Mouse (Mus musculus) forebrain, embryonic 10.5 days (tissue): ENCODE measurements at regions not wholly inside any gene's neighbourhood (a gene's known extent, or its start where the extent isn't known, plus 50 kb on each side); places are given as distances from the start of the nearest gene placed in this dataset.
"Not testable (repeated sequence)": the region's sequence is repeated elsewhere in the genome, so short reads cannot be mapped to it uniquely, and the experiment has no call there.

ENCODE experiments used
- DNase-seq: peaks from one replicate; pipeline ENCODE4 v3.0.0-alpha.2; 2017; ENCODE audit warnings: low spot score; ENCODE audit errors: extremely low spot score
- H3K27ac ChIP-seq: fragments of 300-500 bp; sonication (generic); 2 replicates; pipeline ENCODE4 v1.5.1; 2016; ENCODE audit warnings: mild to moderate bottlenecking
- H3K27me3 ChIP-seq: fragments of 300-500 bp; sonication (generic); 2 replicates; pipeline ENCODE4 v1.6.1; 2016; ENCODE audit warnings: mild to moderate bottlenecking; ENCODE audit not compliant: poor library complexity, severe bottlenecking
- H3K36me3 ChIP-seq: fragments of 300-500 bp; sonication (generic); replicated peaks from 2 replicates; pipeline ENCODE4 v1.6.1; 2016; ENCODE audit warnings: mild to moderate bottlenecking, moderate library complexity
- H3K4me1 ChIP-seq: fragments of 300-500 bp; sonication (generic); 2 replicates; pipeline ENCODE4 v1.6.1; 2016
- H3K4me3 ChIP-seq: fragments of 300-500 bp; sonication (generic); 2 replicates; pipeline ENCODE4 v1.5.1; 2016; ENCODE audit warnings: mild to moderate bottlenecking, moderate library complexity
- H3K9me3 ChIP-seq: fragments of 300-500 bp; sonication (generic); 2 replicates; pipeline ENCODE4 v1.6.1; 2016; ENCODE audit warnings: mild to moderate bottlenecking, moderate library complexity
- WGBS: fragments of 180-500 bp; shearing (Covaris S2); methylation state at CpG from one replicate; pipeline ENCODE4 v1.1.7; 2016; 5-methylcytosine and 5-hydroxymethylcytosine counted together

- not testable (repeated sequence) for DNase-seq, H3K27ac ChIP-seq, H3K9me3 ChIP-seq, H3K27me3 ChIP-seq, H3K4me3 ChIP-seq, H3K4me1 ChIP-seq, H3K36me3 ChIP-seq
- 80% methylated on average over 3 of the region's 3 CpGs for WGBS
Observed at GRCm38 (mm10) chr14:53080556-53080955, 585.0 kb upstream of the Olfr1507 start.

- H3K4me1 ChIP-seq, H3K4me3 ChIP-seq, H3K9me3 ChIP-seq, H3K27ac ChIP-seq, H3K27me3 ChIP-seq, H3K36me3 ChIP-seq, DNase-seq: not testable (repeated sequence)
- 79% methylated on average over 2 of the region's 2 CpGs for WGBS
Observed at GRCm38 (mm10) chr14:53075937-53076336, 580.4 kb upstream of the Olfr1507 start.

GRCm38 (mm10) chr14:53073126-53073525, 577.6 kb upstream of the Olfr1507 start:
- H3K36me3 ChIP-seq, DNase-seq, H3K9me3 ChIP-seq, H3K27me3 ChIP-seq, H3K27ac ChIP-seq, H3K4me1 ChIP-seq, H3K4me3 ChIP-seq: not testable (repeated sequence)
- 88% methylated on average over 6 of the region's 6 CpGs for whole genome bisulfite sequencing

- not testable (repeated sequence) for H3K4me3 ChIP-seq, H3K36me3 ChIP-seq, H3K27ac ChIP-seq, DNase-seq, H3K9me3 ChIP-seq, H3K4me1 ChIP-seq, H3K27me3 ChIP-seq
- WGBS = no CpG with 5 or more reads among the region's 1 CpGs
Observed at GRCm38 (mm10) chr14:53072502-53072901, 577.0 kb upstream of the Olfr1507 start.

- not testable (repeated sequence) for H3K36me3 ChIP-seq, H3K4me3 ChIP-seq, H3K27me3 ChIP-seq, H3K4me1 ChIP-seq, H3K9me3 ChIP-seq, DNase-seq, H3K27ac ChIP-seq
- 76% methylated on average over 2 of the region's 3 CpGs for WGBS
Observed at GRCm38 (mm10) chr14:53054439-53054838, 558.9 kb upstream of the Olfr1507 start.

GRCm38 (mm10) chr14:53053465-53054123, 558.0 kb upstream of the Olfr1507 start:
- not testable (repeated sequence) for H3K4me3 ChIP-seq, H3K9me3 ChIP-seq, H3K27ac ChIP-seq, H3K27me3 ChIP-seq, DNase-seq, H3K4me1 ChIP-seq, H3K36me3 ChIP-seq
- 59% methylated on average over 2 of the region's 3 CpGs for WGBS

- WGBS = 98% methylated on average over 3 of the region's 3 CpGs
- not testable (repeated sequence) for H3K4me3 ChIP-seq, DNase-seq, H3K36me3 ChIP-seq, H3K4me1 ChIP-seq, H3K27ac ChIP-seq, H3K27me3 ChIP-seq, H3K9me3 ChIP-seq
Observed at GRCm38 (mm10) chr14:53047683-53048082, 552.1 kb upstream of the Olfr1507 start.

GRCm38 (mm10) chr14:53046975-53047374, 551.4 kb upstream of the Olfr1507 start:
- not testable (repeated sequence) for H3K4me1 ChIP-seq, H3K27me3 ChIP-seq

GRCm38 (mm10) chr14:53045331-53045730, 549.8 kb upstream of the Olfr1507 start:
- not testable (repeated sequence) for H3K4me3 ChIP-seq, H3K27me3 ChIP-seq, H3K9me3 ChIP-seq, H3K27ac ChIP-seq, DNase-seq, H3K4me1 ChIP-seq, H3K36me3 ChIP-seq
- 81% methylated on average over 3 of the region's 3 CpGs for WGBS

More at GRCm38 (mm10) chr14:53046975-53047374, 551.4 kb upstream of the Olfr1507 start:
- not testable (repeated sequence) for H3K27ac ChIP-seq, H3K9me3 ChIP-seq, DNase-seq, H3K4me3 ChIP-seq, H3K36me3 ChIP-seq
- WGBS = 86% methylated on average over 1 of the region's 1 CpGs

GRCm38 (mm10) chr14:53044101-53044500, 548.6 kb upstream of the Olfr1507 start:
- DNase-seq, H3K36me3 ChIP-seq, H3K4me3 ChIP-seq, H3K4me1 ChIP-seq, H3K9me3 ChIP-seq, H3K27me3 ChIP-seq, H3K27ac ChIP-seq: not testable (repeated sequence)
- 77% methylated on average over 4 of the region's 4 CpGs for WGBS

- H3K27me3 ChIP-seq, H3K36me3 ChIP-seq, H3K4me3 ChIP-seq, DNase-seq, H3K9me3 ChIP-seq, H3K4me1 ChIP-seq, H3K27ac ChIP-seq: not testable (repeated sequence)
- 24% methylated on average over 3 of the region's 3 CpGs for WGBS
Observed at GRCm38 (mm10) chr14:53042016-53042415, 546.5 kb upstream of the Olfr1507 start.

GRCm38 (mm10) chr14:53039475-53039874, 543.9 kb upstream of the Olfr1507 start:
- WGBS = 92% methylated on average over 4 of the region's 4 CpGs
- DNase-seq, H3K36me3 ChIP-seq, H3K9me3 ChIP-seq, H3K27me3 ChIP-seq, H3K4me1 ChIP-seq, H3K27ac ChIP-seq, H3K4me3 ChIP-seq: not testable (repeated sequence)

- H3K27ac ChIP-seq, H3K9me3 ChIP-seq, H3K36me3 ChIP-seq, H3K4me1 ChIP-seq, H3K27me3 ChIP-seq, H3K4me3 ChIP-seq, DNase-seq: not testable (repeated sequence)
- no CpG with 5 or more reads among the region's 4 CpGs for WGBS
Observed at GRCm38 (mm10) chr14:53034940-53035339, 539.4 kb upstream of the Olfr1507 start.

GRCm38 (mm10) chr14:53033221-53033620, 537.7 kb upstream of the Olfr1507 start:
- not testable (repeated sequence) for H3K4me1 ChIP-seq, H3K36me3 ChIP-seq, H3K27me3 ChIP-seq, H3K9me3 ChIP-seq, H3K27ac ChIP-seq, H3K4me3 ChIP-seq, DNase-seq
- no CpG with 5 or more reads among the region's 6 CpGs for WGBS
